Mouse (Mus musculus) liver, embryonic 14.5 days (tissue): ENCODE measurements around the gene Negr1. TPM values are rescaled to one million over a fixed set of nuclear protein-coding genes. Genes with fewer than 3 reads are reported as not detected.
A peak's percentile ranks its signal among the peaks of the same experiment; 100 is the strongest.

ENCODE experiments used
- ATAC-seq: fragments of 200-750 bp; cut with Nextera tagmentation; 2 replicates; pipeline ENCODE4 v1.8.0; 2017; ENCODE audit warnings: moderate number of reproducible peaks, mild to moderate bottlenecking, moderate library complexity; ENCODE audit not compliant: insufficient read depth
- DNase-seq, 3 experiments: peaks; one replicate each; pipeline ENCODE4 v3.0.0-alpha.2; 2012 to 2013; ENCODE audit warnings: low read depth in 3 of 3, low spot score in 3 of 3
- H3K27ac ChIP-seq: fragments of 300-500 bp; sonication (generic); 2 replicates; pipeline ENCODE4 v1.5.1; 2014; ENCODE audit warnings: moderate library complexity, mild to moderate bottlenecking, control low read depth, inconsistent platforms
- H3K27me3 ChIP-seq: fragments of 300-500 bp; sonication (generic); 2 replicates; pipeline ENCODE4 v1.6.1; 2014; ENCODE audit warnings: mild to moderate bottlenecking, low read length, moderate library complexity; ENCODE audit not compliant: control insufficient read depth, insufficient read depth
- H3K36me3 ChIP-seq: fragments of 300-500 bp; sonication (generic); replicated peaks from 2 replicates; pipeline ENCODE4 v1.6.1; 2014; ENCODE audit warnings: low read depth; ENCODE audit not compliant: control insufficient read depth, insufficient read depth
- H3K4me1 ChIP-seq, 2 experiments: fragments of 200-500 bp in 1 of 2; fragments of 300-500 bp in 1 of 2; sonication (generic) in 1 of 2; replicated peaks; 2 replicates each; pipeline ENCODE4 v1.6.1; 2012 to 2014; ENCODE audit warnings: antibody characterized with exemption in 1 of 2, inconsistent platforms in 1 of 2, low read length in 1 of 2; ENCODE audit not compliant: control insufficient read depth in 2 of 2, insufficient read depth in 2 of 2
- H3K4me2 ChIP-seq: fragments of 300-500 bp; sonication (generic); 2 replicates; pipeline ENCODE4 v1.6.1; 2014; ENCODE audit warnings: low read depth, mild to moderate bottlenecking, control low read depth, moderate library complexity
- H3K4me3 ChIP-seq, 2 experiments: fragments of 200-500 bp in 1 of 2; fragments of 300-500 bp in 1 of 2; sonication (generic) in 1 of 2; 2 replicates each; pipeline ENCODE4 v1.5.1; 2012 to 2014; ENCODE audit warnings: low read depth in 2 of 2, low read length in 2 of 2, mild to moderate bottlenecking in 2 of 2, control low read depth in 1 of 2, inconsistent platforms in 1 of 2, moderate library complexity in 1 of 2; ENCODE audit not compliant: insufficient read depth in 1 of 2
- H3K9ac ChIP-seq: fragments of 300-500 bp; sonication (generic); replicated peaks from 2 replicates; pipeline ENCODE4 v1.6.1; 2014; ENCODE audit warnings: mild to moderate bottlenecking, control low read depth, moderate library complexity
- H3K9me3 ChIP-seq: fragments of 300-500 bp; sonication (generic); 2 replicates; pipeline ENCODE4 v1.6.1; 2016; ENCODE audit warnings: low read length, mixed read lengths; ENCODE audit not compliant: control insufficient read depth
- CTCF ChIP-seq: IDR thresholded peaks from 2 replicates; pipeline ENCODE4 v1.5.1; 2016; ENCODE audit warnings: antibody characterized with exemption, low read depth, control low read depth
- EP300 ChIP-seq: IDR thresholded peaks from 2 replicates; pipeline ENCODE4 v1.6.1; 2016; ENCODE audit warnings: antibody characterized with exemption, low read depth
- WGBS: fragments of 180-500 bp; shearing (Covaris S2); extraction: QIAGEN DNeasy Blood & Tissue Kit; methylation state at CpG from one replicate; pipeline ENCODE4 v1.1.7; 2014; ENCODE audit not compliant: insufficient replicate concordance; 5-methylcytosine and 5-hydroxymethylcytosine counted together
- polyA plus RNA-seq, 2 experiments: library from polyadenylated mRNA; depleted of rRNA in 1 of 2; stranded (reverse) in 1 of 2; unstranded in 1 of 2; fragments of >200 nt; fragmentation: Nextera tagmentation in 1 of 2; extraction: Ambion mirVana in 1 of 2; gene quantifications; 2 replicates each; pipeline versions ENCODE4 v1.2.1 to v1.2.3; 2012 to 2014

Gene Negr1
- polyA plus RNA-seq, 2 experiments: 0.03 TPM; not detected in 1

- 11% methylated on average over 19 of the region's 19 CpGs for WGBS
- Histone ChIP-seq H3K36me3 (no peaks in the 10 kb centered on the region), H3K9ac (no peak overlapping the region), H3K27me3 (peaks cover 30% of the 10 kb centered on the region), H3K9me3 (no peaks in the 10 kb centered on the region), H3K4me1 (no peaks in the 10 kb centered on the region), H3K4me2 (no peak overlapping the region), H3K4me3 (no peak overlapping the region), H3K27ac (no peak overlapping the region)
- TF ChIP-seq CTCF (no peak), EP300 (no peak)
- DNase-seq (no peak), ATAC-seq (no peak)
These were observed 1.6 kb upstream of the Negr1 start for GRCm38 (mm10) chr3:156559826-156560471.

- no peaks in the 10 kb centered on the region for H3K4me1 ChIP-seq
- TF ChIP-seq CTCF (no peak), EP300 (no peak)
- H3K9ac ChIP-seq: no peak overlapping the region
- H3K36me3 ChIP-seq: no peaks in the 10 kb centered on the region
- no peaks in the 10 kb centered on the region for H3K9me3 ChIP-seq
- peak overlapping the region; percentile 18 for H3K4me2 ChIP-seq
- under 1% methylated on average over 27 of the region's 27 CpGs for WGBS
- no peak for DNase-seq
- H3K27ac ChIP-seq: no peak overlapping the region
- no peak for ATAC-seq
- H3K4me3 ChIP-seq: peak overlapping the region; percentile 28 to 56; a peak in 3 of 4 replicates
- H3K27me3 ChIP-seq: peaks cover 30% of the 10 kb centered on the region
These were observed 828 bp upstream of the Negr1 start for GRCm38 (mm10) chr3:156560766-156561165.

GRCm38 (mm10) chr3:156562424-156562785, 811 bp downstream of the Negr1 start:
- no peak overlapping the region for H3K27ac ChIP-seq
- no peaks in the 10 kb centered on the region for H3K36me3 ChIP-seq
- H3K4me2 ChIP-seq: peak overlapping the region; percentile 45; the same call in 1 of the 2 replicates
- no peaks in the 10 kb centered on the region for H3K9me3 ChIP-seq
- H3K27me3 ChIP-seq: peaks cover 30% of the 10 kb centered on the region
- WGBS: 2% methylated on average over 10 of the region's 10 CpGs
- no peak overlapping the region for H3K9ac ChIP-seq
- TF ChIP-seq EP300 (no peak), CTCF (no peak)
- ATAC-seq (no peak), DNase-seq (no peak)
- H3K4me1 ChIP-seq: no peaks in the 10 kb centered on the region
- no peak overlapping the region for H3K4me3 ChIP-seq

- Histone ChIP-seq H3K9me3 (no peaks in the 10 kb centered on the region), H3K4me2 (no peak overlapping the region), H3K9ac (no peak overlapping the region), H3K4me1 (no peaks in the 10 kb centered on the region), H3K27me3 (peaks cover 30% of the 10 kb centered on the region), H3K4me3 (no peak overlapping the region), H3K27ac (no peak overlapping the region), H3K36me3 (no peaks in the 10 kb centered on the region)
- 20% methylated on average over 2 of the region's 2 CpGs for WGBS
- ATAC-seq: no peak
- no peak for DNase-seq
- TF ChIP-seq EP300 (no peak), CTCF (no peak)
These were observed 1.2 kb downstream of the Negr1 start for GRCm38 (mm10) chr3:156562796-156563195.

- Histone ChIP-seq H3K4me1 (no peaks in the 10 kb centered on the region), H3K4me3 (no peak overlapping the region), H3K9ac (no peak overlapping the region), H3K9me3 (no peaks in the 10 kb centered on the region), H3K27me3 (peaks cover 30% of the 10 kb centered on the region), H3K27ac (no peak overlapping the region), H3K4me2 (no peak overlapping the region), H3K36me3 (no peaks in the 10 kb centered on the region)
- WGBS: 18% methylated on average over 3 of the region's 3 CpGs
- TF ChIP-seq CTCF (no peak), EP300 (no peak)
- no peak for ATAC-seq
- no peak for DNase-seq
These were observed 1.8 kb downstream of the Negr1 start for GRCm38 (mm10) chr3:156563353-156563752.
